Mouse (Mus musculus): ENCODE results near the gene Xrra1.

- TF ChIP-seq EP300 (IDR thresholded peaks at IDR 0.05; ENCODE audit: low read depth) = no peak
- TF ChIP-seq CTCF (IDR thresholded peaks at IDR 0.05; ENCODE audit: low read depth) = no peak
Observed at GRCm38 (mm10) chr7:99811661-99812060, 47.3 kb upstream of the Xrra1 start.
